Mouse (Mus musculus) adrenal gland, adult 8-10 months (tissue): ENCODE measurements around the gene Usf1. TPM values are rescaled to one million over a fixed set of nuclear protein-coding genes. Genes with fewer than 3 reads are reported as not detected.

Experiments used
- DNase-seq: peaks from one replicate; pipeline ENCODE4 v3.0.0; 2022
- total RNA-seq, 4 experiments: library from RNA; stranded (reverse); gene quantifications; 2 replicates each; pipeline ENCODE4 v1.2.4; 2022

The Usf1 gene
- total RNA-seq, 4 experiments from 2014 or later = 61.4 to 94.4 (median 75.4) TPM

GRCm38 (mm10) chr1:171419291-171419882, 8.3 kb downstream of the Usf1 start:
- DNase-seq = no peak

- no peak for DNase-seq
Measured at GRCm38 (mm10) chr1:171419905-171420304, 8.8 kb downstream of the Usf1 start.

- DNase-seq = no peak
Measured at GRCm38 (mm10) chr1:171422504-171423095, 11.5 kb downstream of the Usf1 start.

GRCm38 (mm10) chr1:171424638-171425037, 13.5 kb downstream of the Usf1 start:
- no peak for DNase-seq

GRCm38 (mm10) chr1:171425126-171425525, 14.0 kb downstream of the Usf1 start:
- DNase-seq = peak; percentile 87

GRCm38 (mm10) chr1:171432158-171432557, 21.0 kb downstream of the Usf1 start:
- DNase-seq = no peak

- DNase-seq = no peak
Measured at GRCm38 (mm10) chr1:171435288-171435814, 24.2 kb downstream of the Usf1 start.

- DNase-seq = no peak
Measured at GRCm38 (mm10) chr1:171435974-171436373, 24.9 kb downstream of the Usf1 start.

GRCm38 (mm10) chr1:171437264-171438013, 26.3 kb downstream of the Usf1 start, which contains the start of gene F11r:
F11r (plus strand) TSS chr1:171437535.
- peak; percentile 80 for DNase-seq

GRCm38 (mm10) chr1:171438014-171438670, 27.0 kb downstream of the Usf1 start:
- DNase-seq = no peak

GRCm38 (mm10) chr1:171439072-171439471, 28.0 kb downstream of the Usf1 start:
- DNase-seq = no peak

- peak; percentile 72 for DNase-seq
Measured at GRCm38 (mm10) chr1:171440025-171440725, 29.1 kb downstream of the Usf1 start.

GRCm38 (mm10) chr1:171441466-171442412, 30.6 kb downstream of the Usf1 start:
- no peak for DNase-seq

- no peak for DNase-seq
Measured at GRCm38 (mm10) chr1:171442413-171442760, 31.3 kb downstream of the Usf1 start.

GRCm38 (mm10) chr1:171445050-171445449, 33.9 kb downstream of the Usf1 start:
- DNase-seq = no peak

- DNase-seq = no peak
Measured at GRCm38 (mm10) chr1:171446854-171447253, 35.7 kb downstream of the Usf1 start.

GRCm38 (mm10) chr1:171447692-171448091, 36.6 kb downstream of the Usf1 start:
- DNase-seq = no peak

- no peak for DNase-seq
Measured at GRCm38 (mm10) chr1:171450062-171450461, 38.9 kb downstream of the Usf1 start.

GRCm38 (mm10) chr1:171451001-171451400, 39.9 kb downstream of the Usf1 start:
- no peak for DNase-seq

- DNase-seq = no peak
Measured at GRCm38 (mm10) chr1:171452522-171452921, 41.4 kb downstream of the Usf1 start.

- no peak for DNase-seq
Measured at GRCm38 (mm10) chr1:171452923-171453322, 41.8 kb downstream of the Usf1 start.
